Mouse (Mus musculus) thymus, postnatal 25 days (tissue): ENCODE measurements around the gene Pdgfd.
"Not testable (repeated sequence)": the region's sequence is repeated elsewhere in the genome, so short reads cannot be mapped to it uniquely, and the experiment has no call there.

Experiments
- DNase-seq: peaks from one replicate; pipeline ENCODE4 v3.0.0; 2022

Gene Pdgfd

GRCm38 (mm10) chr9:6168391-6169037 lies at the start of gene Pdgfd:
Pdgfd (plus strand) TSS chr9:6168584.
- DNase-seq: no peak

- no peak for DNase-seq
These were observed 651 bp downstream of the Pdgfd start for GRCm38 (mm10) chr9:6169038-6169431.

- DNase-seq: no peak
These were observed 2.6 kb downstream of the Pdgfd start for GRCm38 (mm10) chr9:6170962-6171361.

GRCm38 (mm10) chr9:6173276-6173675 lies 4.9 kb downstream of the Pdgfd start:
- no peak for DNase-seq

- no peak for DNase-seq
These were observed 7.3 kb downstream of the Pdgfd start for GRCm38 (mm10) chr9:6175731-6176130.

GRCm38 (mm10) chr9:6182307-6182923 lies 14.0 kb downstream of the Pdgfd start:
- no peak for DNase-seq

GRCm38 (mm10) chr9:6187955-6188354 lies 19.6 kb downstream of the Pdgfd start:
- no peak for DNase-seq

- no peak for DNase-seq
These were observed 25.0 kb downstream of the Pdgfd start for GRCm38 (mm10) chr9:6193352-6193751.

- no peak for DNase-seq
These were observed 44.5 kb downstream of the Pdgfd start for GRCm38 (mm10) chr9:6212862-6213261.

GRCm38 (mm10) chr9:6217505-6217904 lies 49.1 kb downstream of the Pdgfd start:
- DNase-seq: no peak

- not testable (repeated sequence) for DNase-seq
These were observed 67.6 kb downstream of the Pdgfd start for GRCm38 (mm10) chr9:6235982-6236381.

GRCm38 (mm10) chr9:6250320-6250719 lies 81.9 kb downstream of the Pdgfd start:
- no peak for DNase-seq

- no peak for DNase-seq
These were observed 83.6 kb downstream of the Pdgfd start for GRCm38 (mm10) chr9:6251990-6252389.

GRCm38 (mm10) chr9:6257072-6257471 lies 88.7 kb downstream of the Pdgfd start:
- no peak for DNase-seq

GRCm38 (mm10) chr9:6264820-6265219 lies 96.4 kb downstream of the Pdgfd start:
- DNase-seq: no peak

- no peak for DNase-seq
These were observed 101.5 kb downstream of the Pdgfd start, which contains the start of gene Ddi1 for GRCm38 (mm10) chr9:6269796-6270280. Ddi1 (minus strand) TSS chr9:6269846.

- no peak for DNase-seq
These were observed 108.0 kb downstream of the Pdgfd start for GRCm38 (mm10) chr9:6276395-6276794.

GRCm38 (mm10) chr9:6277526-6277925 lies 109.1 kb downstream of the Pdgfd start:
- no peak for DNase-seq

- DNase-seq: no peak
These were observed 118.4 kb downstream of the Pdgfd start for GRCm38 (mm10) chr9:6286770-6287169.

GRCm38 (mm10) chr9:6289211-6289696 lies 120.9 kb downstream of the Pdgfd start:
- DNase-seq: no peak

- DNase-seq: no peak
These were observed 130.2 kb downstream of the Pdgfd start for GRCm38 (mm10) chr9:6298547-6298946.

GRCm38 (mm10) chr9:6302050-6302449 lies 133.7 kb downstream of the Pdgfd start:
- no peak for DNase-seq

- no peak for DNase-seq
These were observed 136.2 kb downstream of the Pdgfd start for GRCm38 (mm10) chr9:6304590-6304989.

- no peak for DNase-seq
These were observed 137.5 kb downstream of the Pdgfd start for GRCm38 (mm10) chr9:6305847-6306246.
